Mouse (Mus musculus) urinary bladder, postnatal 25 days (tissue): ENCODE measurements at regions not wholly inside any gene's neighbourhood (a gene's known extent, or its start where the extent isn't known, plus 50 kb on each side); places are given as distances from the start of the nearest gene placed in this dataset.

Experiments
- DNase-seq: peaks from one replicate; pipeline ENCODE4 v3.0.0; 2022; ENCODE audit warnings: low spot score

GRCm38 (mm10) chr8:127753793-127754565, 604.4 kb upstream of the Nrp1 start:
- no peak for DNase-seq

DNA sequence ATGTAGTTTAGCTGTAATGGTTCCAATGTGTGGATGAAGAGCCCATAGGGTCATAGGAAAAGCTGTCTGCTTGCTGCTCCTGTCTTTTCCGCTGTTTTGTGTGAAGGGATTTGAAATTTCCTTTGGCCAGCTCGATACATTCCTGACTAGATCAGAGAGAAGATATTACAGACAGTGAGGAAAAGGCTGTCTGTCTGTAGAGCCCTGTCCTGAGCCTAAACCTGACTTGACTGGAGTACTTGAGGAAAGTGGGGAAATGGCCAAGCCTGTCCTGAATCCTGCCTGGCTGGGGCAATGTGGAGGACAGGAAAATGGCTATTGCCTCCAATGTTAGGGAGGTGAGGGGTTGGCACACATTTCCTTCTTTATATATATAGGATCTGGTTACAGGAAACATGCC, 601.0 kb upstream of the Nrp1 start:
- DNase-seq = no peak

DNA sequence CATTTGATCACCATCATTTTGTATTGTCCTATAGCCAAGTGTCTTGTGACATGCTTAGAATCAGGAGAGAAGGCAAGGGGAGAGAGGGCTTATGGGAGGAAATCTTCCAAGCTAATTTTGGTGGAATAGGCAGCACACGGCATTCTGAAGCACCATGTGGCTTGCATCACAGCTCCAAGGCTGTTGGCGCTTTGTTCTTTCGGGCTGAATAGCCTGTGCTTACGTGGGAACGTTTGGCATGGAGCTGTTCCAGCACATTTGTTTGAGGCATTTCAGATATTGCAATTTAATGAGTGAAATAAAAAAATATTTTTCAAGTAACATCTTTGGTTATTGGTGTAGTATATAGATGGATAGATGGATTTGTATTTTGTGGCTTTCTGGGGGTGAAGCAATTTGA, 598.5 kb upstream of the Nrp1 start:
- no peak for DNase-seq

DNA sequence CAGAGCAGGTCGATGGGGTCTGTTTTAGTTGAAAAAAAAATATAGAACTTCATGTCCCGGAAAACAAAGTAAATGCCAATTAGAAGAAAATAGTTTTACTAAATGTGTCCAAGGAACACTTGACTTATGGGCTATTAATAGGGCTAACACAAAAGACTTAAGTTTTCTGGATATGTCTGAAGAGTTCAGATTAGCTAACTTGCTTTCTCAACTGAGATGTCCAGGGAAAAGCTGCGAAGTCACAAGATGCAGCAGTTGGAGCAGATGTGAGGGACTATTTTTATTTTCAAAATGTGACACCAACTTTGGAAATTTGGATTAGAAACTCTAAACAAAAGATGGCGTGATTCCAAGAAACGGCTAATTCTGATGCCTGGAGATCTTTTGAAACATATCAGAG, 593.2 kb upstream of the Nrp1 start:
- DNase-seq = no peak

GRCm38 (mm10) chr8:127768311-127768710, 590.1 kb upstream of the Nrp1 start:
- DNase-seq = no peak

DNA sequence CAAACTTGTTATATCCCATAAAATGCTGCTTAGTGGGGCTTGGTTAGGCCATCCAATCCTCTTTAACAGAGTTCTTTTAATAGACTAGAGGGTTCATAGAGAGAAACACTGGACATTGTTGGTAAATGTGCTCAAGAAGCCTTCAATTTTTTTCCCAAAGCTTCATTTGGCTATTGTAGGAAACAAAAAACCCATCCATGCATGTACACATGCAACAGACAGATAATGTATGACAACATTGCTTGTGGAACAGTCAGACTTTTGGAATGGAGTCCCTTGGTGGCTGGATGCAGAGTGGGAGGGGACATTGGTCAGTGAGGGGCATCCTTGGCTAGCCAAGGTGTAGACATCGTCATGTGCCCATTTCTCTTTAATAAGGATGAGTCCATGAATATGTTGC, 588.8 kb upstream of the Nrp1 start:
- DNase-seq = no peak

GRCm38 (mm10) chr8:127771781-127772180, 586.6 kb upstream of the Nrp1 start:
- DNase-seq = no peak

DNA sequence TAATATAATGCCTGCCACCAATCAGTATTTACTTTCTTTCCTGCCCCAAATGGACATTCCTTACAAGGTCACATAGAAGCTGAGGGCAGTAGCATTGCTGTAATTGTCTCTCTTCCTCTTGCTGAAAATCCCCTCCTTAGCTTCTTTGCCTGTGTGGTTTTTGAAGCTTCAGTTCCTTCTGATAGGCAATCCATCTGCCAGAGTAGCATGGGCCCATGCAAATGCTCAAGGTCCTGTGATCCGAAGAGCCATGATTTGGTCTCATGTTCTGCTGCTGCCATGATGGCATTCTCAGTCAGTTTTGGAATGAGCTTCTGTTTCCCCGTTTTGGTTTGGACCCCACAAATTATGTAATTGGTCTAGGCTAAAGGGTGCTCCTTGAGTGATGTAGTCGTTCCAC, 586.0 kb upstream of the Nrp1 start:
- DNase-seq = no peak

- DNase-seq = no peak
These were observed 585.5 kb upstream of the Nrp1 start for GRCm38 (mm10) chr8:127772917-127773316.

- DNase-seq = no peak
These were observed 583.8 kb upstream of the Nrp1 start for GRCm38 (mm10) chr8:127774642-127775041.

GRCm38 (mm10) chr8:127775160-127775559, 583.2 kb upstream of the Nrp1 start:
- DNase-seq = no peak

DNA sequence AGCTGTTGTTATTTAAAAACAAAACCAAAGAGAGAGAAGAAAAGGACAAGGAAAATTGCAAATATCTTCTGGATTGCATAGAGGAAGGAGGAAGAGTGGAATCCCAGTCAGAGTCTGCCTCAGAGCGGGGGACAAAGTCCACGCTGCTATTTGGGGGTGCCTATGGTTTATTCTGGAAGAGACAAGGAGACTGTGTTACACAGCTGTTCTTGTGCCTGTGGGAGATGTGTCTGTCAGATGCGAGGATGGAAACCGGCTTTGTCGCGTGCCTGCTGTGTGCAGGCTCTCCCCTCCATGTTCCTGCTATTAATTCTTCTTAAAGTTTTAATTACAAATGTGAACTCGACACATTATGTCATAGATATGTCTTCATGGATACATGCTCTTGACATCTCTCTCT, 582.7 kb upstream of the Nrp1 start:
- no peak for DNase-seq

GRCm38 (mm10) chr8:127778352-127779020, 579.9 kb upstream of the Nrp1 start:
- no peak for DNase-seq

- DNase-seq = no peak
These were observed 579.2 kb upstream of the Nrp1 start for GRCm38 (mm10) chr8:127779021-127779689.

GRCm38 (mm10) chr8:127780596-127780995, 577.8 kb upstream of the Nrp1 start:
- DNase-seq = no peak

DNA sequence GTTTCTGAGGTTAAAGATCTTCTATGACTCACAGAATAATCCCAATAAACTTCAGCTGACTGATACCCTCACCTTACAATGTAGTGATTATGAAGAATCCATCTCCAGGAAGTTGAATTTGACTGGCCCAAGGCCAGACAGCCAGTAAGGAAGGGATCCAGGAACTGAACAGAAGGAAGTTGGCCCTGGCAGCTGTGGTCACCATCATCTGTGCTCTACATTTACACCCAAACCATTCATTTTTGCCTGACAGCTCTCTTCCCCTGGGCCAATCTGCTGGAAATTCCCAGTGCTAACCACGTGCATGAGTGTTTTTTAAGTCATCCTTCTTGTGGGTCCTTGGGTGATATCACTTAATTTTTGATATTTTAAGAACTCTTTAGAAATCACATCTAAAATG, 577.4 kb upstream of the Nrp1 start:
- no peak for DNase-seq

- DNase-seq = no peak
These were observed 565.8 kb upstream of the Nrp1 start for GRCm38 (mm10) chr8:127792611-127793010.

DNA sequence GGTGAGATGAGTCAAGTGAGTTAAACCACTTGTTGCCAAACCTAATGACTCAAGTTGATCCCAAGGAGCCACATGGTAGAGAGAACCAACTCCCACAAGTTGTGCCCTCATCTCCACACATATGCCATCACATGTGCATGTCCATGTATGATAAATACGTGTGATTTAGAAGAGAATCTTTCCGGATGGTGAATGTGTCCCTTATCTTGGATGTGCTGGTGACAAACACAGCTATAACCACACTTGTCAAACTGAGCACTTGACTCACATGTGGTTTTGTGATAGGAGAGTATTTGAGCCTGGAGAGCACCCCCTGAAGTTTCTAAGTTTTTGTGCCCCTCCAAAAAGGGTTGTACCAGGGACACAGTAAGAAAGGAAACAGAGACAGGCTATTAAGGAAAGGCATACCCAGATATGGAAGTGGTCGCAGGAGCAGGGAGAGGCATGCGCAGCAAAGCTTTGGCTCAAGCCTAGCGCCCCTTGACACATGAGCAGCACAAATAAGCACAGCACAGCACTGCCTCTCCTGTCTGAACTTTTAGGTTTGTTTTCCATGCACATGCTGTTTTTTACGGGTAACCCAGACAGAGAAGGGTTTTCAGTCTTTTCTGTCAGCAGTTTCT, 558.4 kb upstream of the Nrp1 start:
- no peak for DNase-seq

DNA sequence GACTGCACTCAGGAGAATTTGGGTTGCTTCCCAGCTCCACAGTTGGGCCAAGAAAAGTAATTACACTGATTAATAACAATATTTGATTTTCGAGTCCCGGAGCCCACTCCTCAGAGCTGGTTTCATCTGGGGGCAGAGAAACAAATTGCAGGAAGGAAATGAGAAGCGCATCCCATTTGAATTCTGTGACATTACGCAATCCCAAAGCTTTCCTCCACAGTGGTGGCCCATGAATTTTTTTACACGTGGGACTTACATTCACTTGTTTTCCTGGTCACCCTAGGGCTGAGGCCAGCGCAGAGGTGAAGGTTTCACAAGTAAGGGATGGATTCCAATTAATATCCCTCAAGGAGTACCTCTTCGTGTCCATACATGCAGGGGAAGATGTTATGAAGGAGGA, 556.3 kb upstream of the Nrp1 start:
- DNase-seq = no peak

GRCm38 (mm10) chr8:127802661-127803333, 555.6 kb upstream of the Nrp1 start:
- no peak for DNase-seq

- DNase-seq = no peak
These were observed 548.9 kb upstream of the Nrp1 start for GRCm38 (mm10) chr8:127809203-127810155.
